Mouse (Mus musculus): ENCODE data around the gene Plekhh1.

Gene Plekhh1

DNA sequence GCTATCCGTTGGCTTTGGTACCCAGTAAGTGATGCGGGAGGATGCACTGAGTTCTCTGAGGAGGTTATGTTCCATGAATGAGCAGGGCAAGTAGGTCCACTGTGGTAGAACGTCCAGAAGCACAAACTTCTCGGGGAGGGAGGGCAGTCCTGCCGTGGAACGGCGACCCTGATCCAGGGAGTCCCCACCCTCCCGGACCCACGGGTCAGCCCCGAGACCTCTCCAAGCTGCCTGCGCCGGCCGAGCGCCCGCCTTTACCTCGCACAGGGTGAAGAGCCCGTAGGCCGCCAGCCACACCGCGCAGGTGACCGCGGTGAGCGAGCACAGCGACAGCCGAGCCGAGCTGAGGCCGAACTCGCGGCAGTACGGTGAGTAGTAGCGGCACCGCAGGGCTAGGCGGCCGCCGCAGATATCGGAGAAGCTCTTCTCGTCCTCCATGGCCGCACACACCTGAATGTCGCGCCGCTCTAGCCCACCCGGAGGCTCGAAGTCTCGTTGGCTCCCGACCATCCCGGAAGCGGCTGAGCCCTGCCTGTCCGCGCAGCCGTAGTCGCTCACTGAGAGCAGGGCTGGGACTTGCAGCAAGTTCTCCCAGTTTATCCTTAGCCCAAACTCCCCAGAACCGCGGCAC, 60.3 kb downstream of the Plekhh1 start, which contains the start of gene Pigh:
Pigh (minus strand) TSS at position 470 of the 631 bp plus-strand sequence.
- no peak for TF ChIP-seq GATA4 (IDR thresholded peaks at IDR 0.05; ENCODE audit: insufficient replicate concordance, low read length)

DNA sequence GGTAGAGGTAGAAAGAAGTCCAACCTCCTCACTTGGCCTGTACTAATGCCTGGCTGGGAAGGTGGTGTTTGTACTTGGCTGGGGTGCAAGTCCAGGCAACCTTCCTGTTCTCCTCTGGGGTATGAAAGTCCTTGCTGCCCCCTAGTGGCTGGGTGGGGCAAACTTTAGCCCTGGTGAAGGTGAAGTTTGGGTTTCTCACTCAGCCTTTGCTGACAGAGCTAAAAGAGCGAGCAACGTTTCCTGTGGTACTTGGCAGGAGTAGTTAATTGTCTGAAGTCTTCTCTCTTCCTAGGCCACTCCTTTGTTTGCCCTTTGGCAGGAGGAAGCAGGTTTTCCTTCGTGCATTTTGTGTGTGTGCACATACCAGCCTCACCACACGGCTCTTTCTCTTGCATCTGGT, 63.6 kb downstream of the Plekhh1 start:
- no peak for TF ChIP-seq GATA4 (IDR thresholded peaks at IDR 0.05; ENCODE audit: insufficient replicate concordance, low read length)

DNA sequence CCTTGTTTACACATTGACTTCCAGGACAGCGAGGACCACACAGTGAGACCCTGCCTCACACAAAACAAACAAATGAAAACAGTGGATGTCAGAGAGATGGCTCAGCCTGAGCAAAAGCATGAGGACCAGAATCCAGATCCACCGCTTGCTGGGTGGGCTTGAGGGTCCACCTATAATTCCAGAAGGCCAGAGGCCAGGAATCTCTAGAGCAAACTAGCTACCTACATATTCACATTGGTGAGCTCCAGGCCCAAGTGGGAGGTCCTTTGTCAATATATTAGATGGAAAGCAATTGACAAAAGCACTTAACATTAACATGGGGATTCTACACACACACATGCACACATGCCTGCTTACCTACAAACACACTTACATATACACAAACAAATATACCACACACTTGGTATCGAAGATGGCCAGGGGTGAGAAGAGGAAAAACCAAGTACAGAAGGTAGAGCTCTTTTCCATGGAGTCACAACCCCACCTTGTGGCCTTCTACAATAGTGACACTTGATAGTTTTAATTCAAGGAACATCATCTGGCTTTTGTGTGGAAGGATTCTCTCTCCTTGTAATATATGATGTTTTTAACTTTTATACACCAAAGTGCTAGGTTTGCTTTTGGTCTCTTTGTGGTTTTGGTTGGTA, 68.3 kb downstream of the Plekhh1 start:
- TF ChIP-seq GATA4 (IDR thresholded peaks at IDR 0.05; ENCODE audit: insufficient replicate concordance, low read length), result no peak

DNA sequence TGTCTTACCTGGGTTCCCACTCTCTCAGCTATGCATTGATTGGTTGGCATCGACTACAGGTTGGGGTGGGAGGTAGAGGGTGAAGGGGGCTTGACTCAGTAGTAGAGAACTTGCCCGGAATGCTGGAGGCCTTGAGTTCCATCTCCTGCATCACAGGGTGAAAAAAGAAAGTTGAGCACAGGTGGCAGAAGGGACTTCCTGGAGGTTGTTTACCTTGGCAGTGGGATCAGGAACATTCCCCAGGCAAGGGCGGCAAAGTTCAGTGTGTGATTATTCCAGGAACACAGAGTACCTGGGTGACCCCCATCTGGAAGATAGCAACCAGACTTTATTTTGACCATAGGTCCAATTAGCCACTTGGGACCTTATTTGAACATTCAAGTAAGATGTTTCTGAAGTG, 74.8 kb downstream of the Plekhh1 start:
- no peak for TF ChIP-seq GATA4 (IDR thresholded peaks at IDR 0.05; ENCODE audit: insufficient replicate concordance, low read length)

DNA sequence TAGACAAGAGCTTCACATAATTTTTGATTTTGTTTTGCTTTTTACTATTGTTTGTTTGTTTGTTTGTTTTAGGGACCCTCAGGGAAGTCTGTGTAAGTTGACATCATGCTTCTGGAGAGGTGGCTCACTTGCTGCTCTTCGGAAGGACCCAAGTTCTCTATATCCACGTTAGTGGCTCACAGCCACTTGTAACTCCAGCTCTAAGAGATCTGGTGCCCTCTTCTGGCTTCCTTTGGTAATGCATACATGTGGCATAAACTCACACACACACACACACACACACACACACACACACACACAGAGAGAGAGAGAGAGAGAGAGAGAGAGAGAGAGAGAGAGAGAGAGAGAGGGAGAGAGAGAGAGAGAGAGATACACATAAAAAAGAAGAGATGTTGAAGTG, 75.6 kb downstream of the Plekhh1 start:
- TF ChIP-seq GATA4 (IDR thresholded peaks at IDR 0.05; ENCODE audit: insufficient replicate concordance, low read length), result no peak

DNA sequence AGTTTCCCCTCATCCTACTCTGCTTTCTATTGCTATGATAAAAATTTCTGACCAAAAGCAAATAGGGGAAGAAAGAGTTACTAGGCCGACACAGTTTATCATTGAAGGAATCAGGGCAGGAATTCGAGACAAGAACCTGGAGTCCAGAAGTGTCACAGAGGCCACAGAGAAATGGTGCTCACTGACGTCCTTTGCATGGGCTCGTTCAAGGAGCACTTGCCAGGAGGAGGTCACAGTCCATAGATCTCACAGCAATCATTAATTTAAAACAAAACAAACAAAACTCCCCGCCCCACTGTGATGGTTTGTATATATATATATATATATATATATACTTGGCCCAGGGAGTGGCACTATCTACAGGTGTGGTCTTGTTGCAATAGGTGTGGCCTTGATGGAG, 76.3 kb downstream of the Plekhh1 start:
- TF ChIP-seq GATA4 (IDR thresholded peaks at IDR 0.05; ENCODE audit: insufficient replicate concordance, low read length), result no peak

DNA sequence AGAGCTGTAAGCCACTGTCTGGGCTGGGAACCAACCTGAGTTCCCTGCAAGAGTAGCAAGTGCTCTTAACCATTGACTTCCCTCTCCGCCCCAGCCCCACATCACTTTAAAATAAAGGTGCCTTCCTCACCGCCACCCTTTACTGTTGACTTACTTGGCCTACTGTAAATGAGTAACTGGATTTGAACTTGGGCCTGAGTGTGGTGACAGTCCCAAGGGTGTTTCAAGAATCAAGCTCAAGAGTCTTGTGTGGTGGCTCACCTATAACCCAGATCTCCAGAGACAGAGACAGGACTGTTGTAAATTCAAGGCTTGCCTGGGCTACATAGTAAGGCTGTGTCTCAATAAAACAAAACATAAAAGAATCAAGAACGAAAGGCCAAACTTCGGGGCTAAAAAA, 90.0 kb downstream of the Plekhh1 start:
- TF ChIP-seq GATA4 (IDR thresholded peaks at IDR 0.05; ENCODE audit: insufficient replicate concordance, low read length), result no peak

DNA sequence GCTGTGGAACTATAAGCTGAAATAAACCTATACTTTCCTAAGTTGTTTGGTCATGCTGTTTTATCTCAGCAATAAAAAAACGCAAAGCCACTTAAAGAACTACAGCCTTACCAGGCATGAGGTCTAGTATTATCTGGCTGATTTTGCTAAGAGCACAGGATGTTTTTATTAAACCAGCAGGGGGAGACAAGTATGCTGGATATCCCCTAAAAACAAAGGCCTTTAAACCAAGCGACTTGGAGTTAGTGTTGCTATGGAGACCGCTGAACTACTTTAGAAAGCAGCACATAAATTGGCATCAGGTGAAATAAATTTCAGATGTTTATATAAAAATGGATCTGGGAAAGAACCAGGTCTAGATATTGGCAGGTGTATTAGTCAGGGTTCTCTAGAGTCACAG, 93.9 kb downstream of the Plekhh1 start:
- no peak for TF ChIP-seq GATA4 (IDR thresholded peaks at IDR 0.05; ENCODE audit: insufficient replicate concordance, low read length)

DNA sequence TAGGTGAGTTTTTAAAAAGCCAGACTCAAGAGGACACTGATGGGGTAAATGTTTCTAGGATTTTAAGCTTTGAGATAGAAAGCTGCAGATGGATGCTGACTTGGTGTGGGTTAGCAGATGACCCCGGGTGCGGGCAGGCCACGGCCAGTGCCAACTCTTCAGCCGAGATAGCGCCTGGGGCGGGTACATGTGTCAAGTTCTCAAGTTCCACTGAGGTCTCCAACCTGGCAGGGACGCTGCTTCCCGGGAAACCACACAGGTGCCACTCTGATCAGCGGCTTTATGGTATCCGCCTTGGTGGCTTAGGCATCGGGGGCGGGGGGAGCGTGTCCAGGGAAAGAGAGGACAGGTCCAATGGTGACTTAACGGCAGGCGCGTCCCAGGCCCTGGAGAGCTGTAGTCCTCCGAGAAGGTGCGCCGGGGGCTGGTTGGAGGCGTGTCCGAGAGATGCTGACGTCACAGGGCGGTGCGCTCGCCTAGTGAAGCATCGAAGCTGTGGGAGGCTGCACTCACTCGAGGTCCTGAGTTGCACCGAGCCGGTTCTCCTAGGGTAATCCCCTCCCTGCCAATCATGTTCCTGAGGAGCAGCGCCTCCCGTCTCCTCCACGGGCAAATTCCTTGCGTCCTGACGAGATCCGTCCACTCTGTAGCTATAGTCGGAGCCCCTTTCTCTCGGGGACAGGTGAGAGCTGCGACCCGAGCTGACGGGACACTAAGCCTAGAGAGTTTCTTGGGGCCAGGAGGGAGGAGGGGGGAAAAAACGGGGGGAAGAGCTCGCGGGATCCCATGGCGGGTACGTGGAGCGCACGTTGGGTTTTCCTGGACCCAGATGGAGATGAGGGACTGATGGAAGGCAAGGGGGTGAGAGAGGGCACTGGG, 101.6 kb downstream of the Plekhh1 start, which contains the start of gene Arg2:
Arg2 (plus strand) TSS at position 479 of the 879 bp plus-strand sequence.
- no peak for TF ChIP-seq GATA4 (IDR thresholded peaks at IDR 0.05; ENCODE audit: insufficient replicate concordance, low read length)
